Mouse (Mus musculus) intestine, embryonic 16.5 days (tissue): ENCODE results near the gene Pdhb. TPM values are rescaled to one million over a fixed set of nuclear protein-coding genes. Genes with fewer than 3 reads are reported as not detected.

Experiments used
- ATAC-seq: fragments of 200-750 bp; cut with Nextera tagmentation; 2 replicates; pipeline ENCODE4 v1.8.0; 2017; ENCODE audit warnings: moderate TSS enrichment, moderate library complexity
- H3K27ac ChIP-seq: fragments of 300-500 bp; sonication (generic); 2 replicates; pipeline ENCODE4 v1.5.1; 2014; ENCODE audit warnings: mild to moderate bottlenecking, low read length
- H3K27me3 ChIP-seq: fragments of 300-500 bp; sonication (generic); replicated peaks from 2 replicates; pipeline ENCODE4 v1.6.1; 2014; ENCODE audit warnings: low read length, control low read depth, mixed read lengths; ENCODE audit not compliant: control insufficient read depth, insufficient read depth
- H3K36me3 ChIP-seq: fragments of 300-500 bp; sonication (generic); 2 replicates; pipeline ENCODE4 v1.6.1; 2014; ENCODE audit warnings: low read length, control low read depth; ENCODE audit not compliant: control insufficient read depth, insufficient read depth
- H3K4me1 ChIP-seq: fragments of 300-500 bp; sonication (generic); 2 replicates; pipeline ENCODE4 v1.6.1; 2014; ENCODE audit warnings: low read length, control low read depth, mixed read lengths; ENCODE audit not compliant: control insufficient read depth, insufficient read depth
- H3K4me2 ChIP-seq: fragments of 300-500 bp; sonication (generic); 2 replicates; pipeline ENCODE4 v1.6.1; 2014; ENCODE audit warnings: low read depth, low read length, control low read depth
- H3K4me3 ChIP-seq: fragments of 300-500 bp; sonication (generic); 2 replicates; pipeline ENCODE4 v1.5.1; 2014; ENCODE audit warnings: mild to moderate bottlenecking, low read length
- H3K9ac ChIP-seq: fragments of 300-500 bp; sonication (generic); 2 replicates; pipeline ENCODE4 v1.6.1; 2014; ENCODE audit warnings: low read depth, low read length
- H3K9me3 ChIP-seq: fragments of 300-500 bp; sonication (generic); 2 replicates; pipeline ENCODE4 v1.6.1; 2016; ENCODE audit warnings: low read length, control low read depth; ENCODE audit not compliant: control insufficient read depth
- WGBS: fragments of 180-500 bp; shearing (Covaris S2); extraction: QIAGEN DNeasy Blood & Tissue Kit; methylation state at CpG from one replicate; pipeline ENCODE4 v1.1.7; 2014; 5-methylcytosine and 5-hydroxymethylcytosine counted together
- polyA plus RNA-seq: library from polyadenylated mRNA; unstranded; fragments of >200 nt; fragmentation: Nextera tagmentation; extraction: Ambion mirVana; gene quantifications from 2 replicates; pipeline ENCODE4 v1.2.1, GENCODE M21; 2015

Gene Pdhb
- polyA plus RNA-seq, 1 experiment from 2014 or later, result 215 TPM

GRCm38 (mm10) chr14:8214299-8215207 is 41.7 kb upstream of the Pdhb start:
- Histone ChIP-seq H3K4me1 (peaks cover 11% of the 10 kb centered on the region), H3K27me3 (no peaks in the 10 kb centered on the region), H3K4me3 (peak overlapping the region; percentile 65), H3K9ac (peak overlapping the region; percentile 96), H3K27ac (peak overlapping the region; percentile 97), H3K4me2 (peak overlapping the region; percentile 89), H3K9me3 (no peaks in the 10 kb centered on the region), H3K36me3 (no peaks in the 10 kb centered on the region)
- WGBS, result 2% methylated on average over 62 of the region's 63 CpGs
- peak; percentile 82 for ATAC-seq

- Histone ChIP-seq H3K9ac (peak within 1 kb of the TSS; percentile 96), H3K4me2 (peak within 1 kb of the TSS; percentile 89), H3K27me3 (no peaks in the 10 kb centered on the region), H3K27ac (peak within 1 kb of the TSS; percentile 97), H3K4me3 (peak within 1 kb of the TSS; percentile 65), H3K4me1 (peaks cover 11% of the 10 kb centered on the region), H3K9me3 (no peaks in the 10 kb centered on the region), H3K36me3 (no peaks in the 10 kb centered on the region)
- whole genome bisulfite sequencing, result under 1% methylated on average over 26 of the region's 49 CpGs
- ATAC-seq, result peak; percentile 95
Observed at GRCm38 (mm10) chr14:8213803-8214224, 41.0 kb upstream of the Pdhb start, which contains the start of gene Kctd6. Gene Kctd6, plus strand, starts transcription at chr14:8214140.

GRCm38 (mm10) chr14:8212996-8213395 is 40.2 kb upstream of the Pdhb start:
- Histone ChIP-seq H3K27ac (no peak overlapping the region), H3K9me3 (no peaks in the 10 kb centered on the region), H3K4me1 (peaks cover 11% of the 10 kb centered on the region), H3K27me3 (no peaks in the 10 kb centered on the region), H3K36me3 (no peaks in the 10 kb centered on the region), H3K4me2 (no peak overlapping the region), H3K9ac (no peak overlapping the region), H3K4me3 (no peak overlapping the region)
- no peak for ATAC-seq
- WGBS, result 80% methylated on average over 2 of the region's 2 CpGs

- ATAC-seq, result no peak
- Histone ChIP-seq H3K4me3 (no peak overlapping the region), H3K9ac (no peak overlapping the region), H3K36me3 (no peaks in the 10 kb centered on the region), H3K4me2 (no peak overlapping the region), H3K27me3 (no peaks in the 10 kb centered on the region), H3K27ac (no peak overlapping the region), H3K9me3 (no peaks in the 10 kb centered on the region), H3K4me1 (peaks cover 4% of the 10 kb centered on the region; the same call in 1 of the 2 replicates)
- WGBS, result 88% methylated on average over 2 of the region's 2 CpGs
Observed at GRCm38 (mm10) chr14:8209896-8210295, 37.1 kb upstream of the Pdhb start.

- no peak overlapping the region for H3K4me3 ChIP-seq
- ATAC-seq, result no peak
- H3K27ac ChIP-seq, result no peak overlapping the region
- H3K36me3 ChIP-seq, result no peaks in the 10 kb centered on the region
- H3K4me1 ChIP-seq, result no peaks in the 10 kb centered on the region
- no peak overlapping the region for H3K4me2 ChIP-seq
- H3K9me3 ChIP-seq, result no peaks in the 10 kb centered on the region
- no peak overlapping the region for H3K9ac ChIP-seq
- WGBS, result 66% methylated on average over 3 of the region's 3 CpGs
- no peaks in the 10 kb centered on the region for H3K27me3 ChIP-seq
Observed at GRCm38 (mm10) chr14:8208876-8209275, 36.1 kb upstream of the Pdhb start.

- Histone ChIP-seq H3K27ac (no peak overlapping the region), H3K9ac (no peak overlapping the region)
Observed at GRCm38 (mm10) chr14:8207543-8207942, 34.7 kb upstream of the Pdhb start.

GRCm38 (mm10) chr14:8207105-8207504 is 34.3 kb upstream of the Pdhb start:
- Histone ChIP-seq H3K4me3 (no peak overlapping the region), H3K9ac (no peak overlapping the region), H3K27me3 (no peaks in the 10 kb centered on the region), H3K4me1 (no peaks in the 10 kb centered on the region), H3K36me3 (no peaks in the 10 kb centered on the region), H3K27ac (no peak overlapping the region), H3K4me2 (no peak overlapping the region), H3K9me3 (no peaks in the 10 kb centered on the region)
- ATAC-seq, result 0 out of 2 replicates have a peak, but pooled peaks have one; percentile 46
- WGBS, result 33% methylated on average over 5 of the region's 5 CpGs

More at GRCm38 (mm10) chr14:8207543-8207942, 34.7 kb upstream of the Pdhb start:
- whole genome bisulfite sequencing, result 76% methylated on average over 5 of the region's 5 CpGs
- no peak for ATAC-seq
- H3K27me3 ChIP-seq, result no peaks in the 10 kb centered on the region
- H3K4me3 ChIP-seq, result no peak overlapping the region
- no peaks in the 10 kb centered on the region for H3K36me3 ChIP-seq
- H3K4me1 ChIP-seq, result no peaks in the 10 kb centered on the region
- H3K4me2 ChIP-seq, result no peak overlapping the region
- no peaks in the 10 kb centered on the region for H3K9me3 ChIP-seq

GRCm38 (mm10) chr14:8206179-8206910 is 33.5 kb upstream of the Pdhb start:
- no peak overlapping the region for H3K27ac ChIP-seq
- H3K4me3 ChIP-seq, result no peak overlapping the region
- H3K4me2 ChIP-seq, result no peak overlapping the region
- H3K36me3 ChIP-seq, result no peaks in the 10 kb centered on the region
- H3K4me1 ChIP-seq, result no peaks in the 10 kb centered on the region
- no peak for ATAC-seq
- H3K9ac ChIP-seq, result no peak overlapping the region
- no peaks in the 10 kb centered on the region for H3K9me3 ChIP-seq
- H3K27me3 ChIP-seq, result no peaks in the 10 kb centered on the region
- 61% methylated on average over 9 of the region's 9 CpGs for WGBS

GRCm38 (mm10) chr14:8201715-8202114 is 28.9 kb upstream of the Pdhb start:
- WGBS, result 81% methylated on average over 3 of the region's 3 CpGs
- Histone ChIP-seq H3K4me3 (no peak overlapping the region), H3K4me2 (no peak overlapping the region), H3K4me1 (no peaks in the 10 kb centered on the region), H3K36me3 (no peaks in the 10 kb centered on the region), H3K9me3 (no peaks in the 10 kb centered on the region), H3K27me3 (no peaks in the 10 kb centered on the region), H3K27ac (no peak overlapping the region), H3K9ac (no peak overlapping the region)
- ATAC-seq, result no peak
